Mouse (Mus musculus) cerebellum, adult 2 months (tissue): ENCODE data around the gene Gm3739. TPM values are rescaled to one million over a fixed set of nuclear protein-coding genes. Genes with fewer than 3 reads are reported as not detected.
"Not testable (repeated sequence)": the region's sequence is repeated elsewhere in the genome, so short reads cannot be mapped to it uniquely, and the experiment has no call there.

ENCODE experiments used
- DNase-seq, 2 experiments: peaks; one replicate each; pipeline ENCODE4 v3.0.0; 2021
- H3K27ac ChIP-seq: fragments of 200-500 bp; 2 replicates; pipeline ENCODE4 v1.5.1; 2012; ENCODE audit warnings: low read length, control low read depth, inconsistent platforms; ENCODE audit not compliant: insufficient read depth
- H3K27me3 ChIP-seq: fragments of 200-500 bp; 2 replicates; pipeline ENCODE4 v1.6.1; 2012; ENCODE audit warnings: inconsistent platforms, mild to moderate bottlenecking, low read length, moderate library complexity; ENCODE audit not compliant: control insufficient read depth, insufficient read depth
- H3K4me1 ChIP-seq: fragments of 200-500 bp; 2 replicates; pipeline ENCODE4 v1.6.1; 2011; ENCODE audit warnings: low read length; ENCODE audit not compliant: control insufficient read depth, insufficient read depth
- H3K4me3 ChIP-seq: fragments of 200-500 bp; replicated peaks from 2 replicates; pipeline ENCODE3; 2011; ENCODE audit warnings: mild to moderate bottlenecking, low read depth, low read length, control low read depth; ENCODE audit not compliant: insufficient read depth
- WGBS: fragments of 180-500 bp; shearing (Covaris S2); methylation state at CpG from one replicate; pipeline ENCODE4 v1.1.7; 2018; 5-methylcytosine and 5-hydroxymethylcytosine counted together
- polyA plus RNA-seq: library from polyadenylated mRNA; depleted of rRNA; stranded (reverse); fragments of >200 nt; gene quantifications from 2 replicates; pipeline ENCODE4 v1.2.3, GENCODE M21; 2012; rRNA removed

Gene Gm3739
- polyA plus RNA-seq: 0.98 and 1.1 TPM in 2 replicates

- not testable (repeated sequence) for H3K4me1 ChIP-seq, H3K27me3 ChIP-seq, H3K27ac ChIP-seq, H3K4me3 ChIP-seq
- 1% methylated on average over 28 of the region's 35 CpGs for WGBS
- DNase-seq: peak in 1 of 2 experiments; percentile 6
Observed at GRCm38 (mm10) chr14:7314661-7315060, at the start of gene Gm3739. Gene Gm3739, minus strand, starts transcription at chr14:7315049.

- no CpG with 5 or more reads among the region's 1 CpGs for WGBS
- H3K27ac ChIP-seq, DNase-seq, H3K4me3 ChIP-seq, H3K27me3 ChIP-seq, H3K4me1 ChIP-seq: not testable (repeated sequence)
Observed at GRCm38 (mm10) chr14:7332295-7332694, 17.4 kb upstream of the Gm3739 start, which contains the start of gene Gm5797. Gene Gm5797, minus strand, starts transcription at chr14:7332395.

GRCm38 (mm10) chr14:7315093-7315492, 244 bp upstream of the Gm3739 start:
- peak; percentile 0 to 5 for DNase-seq
- not testable (repeated sequence) for H3K4me1 ChIP-seq, H3K4me3 ChIP-seq, H3K27ac ChIP-seq, H3K27me3 ChIP-seq
- WGBS: 1% methylated on average over 17 of the region's 19 CpGs

- not testable (repeated sequence) for H3K27ac ChIP-seq, H3K27me3 ChIP-seq, DNase-seq, H3K4me1 ChIP-seq, H3K4me3 ChIP-seq
- 82% methylated on average over 3 of the region's 3 CpGs for WGBS
Observed at GRCm38 (mm10) chr14:7264614-7265013, 50.2 kb downstream of the Gm3739 start, which contains the start of gene Gm3727. Gene Gm3727, minus strand, starts transcription at chr14:7264714.

Other genes with a start within 250 kb of the Gm3739 start
- 1.4 and 2.4 TPM in 2 replicates for gene Gm3696, start 214.4 kb downstream of the Gm3739 start, polyA plus RNA-seq
- not detected in 2 replicates for gene Gm6676, start 189.6 kb downstream of the Gm3739 start, polyA plus RNA-seq
- 1.7 TPM in 2 replicates for gene Gm3512, start 140.5 kb downstream of the Gm3739 start, polyA plus RNA-seq
- not detected in 2 replicates for gene Gm16434, start 120.5 kb downstream of the Gm3739 start, polyA plus RNA-seq
- not detected in 2 replicates for gene Gm3727, start 50.3 kb downstream of the Gm3739 start, polyA plus RNA-seq
- not detected in 2 replicates for gene Gm5797, start 17.3 kb upstream of the Gm3739 start, polyA plus RNA-seq
- gene Gm8374, start 50.1 kb upstream of the Gm3739 start, polyA plus RNA-seq: not detected in 2 replicates
- not detected in 2 replicates for gene Gm3755, start 135.9 kb upstream of the Gm3739 start, polyA plus RNA-seq
- 0.46 and 0.85 TPM in 2 replicates for gene Gm3752, start 168.7 kb upstream of the Gm3739 start, polyA plus RNA-seq